Mouse (Mus musculus): ENCODE results near the gene Hivep3. TPM values are rescaled to one million over a fixed set of nuclear protein-coding genes. Genes with fewer than 3 reads are reported as not detected.

Hivep3 gene
- 1.7 and 2.0 TPM in 2 replicates for polyA plus RNA-seq (2012; rRNA removed)

DNA sequence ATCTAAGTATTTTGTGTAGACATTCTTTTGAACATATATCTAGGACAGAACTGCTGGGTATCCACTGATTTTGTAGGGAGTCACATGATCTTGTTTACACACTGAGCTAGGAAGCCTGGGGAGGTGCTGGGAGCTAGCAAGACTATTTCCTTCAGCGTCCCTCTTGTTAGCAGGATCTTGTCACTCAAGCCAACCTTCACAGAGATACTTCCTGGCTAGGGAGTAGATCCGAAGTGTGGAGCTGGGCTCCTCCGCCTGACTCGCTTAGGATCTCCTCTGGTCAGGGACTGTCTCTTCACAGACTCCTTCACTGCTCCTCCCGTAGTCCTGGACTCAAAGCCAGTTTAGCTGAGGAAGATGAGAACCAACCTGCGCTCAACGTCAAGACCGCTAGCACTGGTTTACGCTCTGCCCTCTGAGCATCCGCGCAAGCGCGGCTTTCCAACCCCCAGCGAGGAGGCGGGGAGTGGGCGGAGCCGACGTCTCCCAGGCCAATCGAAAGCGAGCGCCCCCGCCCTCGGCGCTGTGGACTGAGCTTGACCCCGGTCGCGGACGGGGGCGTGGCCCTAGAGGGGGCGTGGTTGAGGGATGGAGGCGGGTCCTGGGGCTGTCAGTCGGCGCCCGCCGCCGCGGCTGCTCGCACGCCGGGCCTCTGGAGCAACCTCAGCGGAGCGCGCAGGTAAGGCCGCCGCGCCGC is at the start of gene Hivep3:
TSS of gene Hivep3 (plus strand) at position 601 of the 697 bp plus-strand sequence.
- H3K27me3 ChIP-seq (ENCODE audit: control insufficient read depth, insufficient read depth, low read length) = no peaks in the 10 kb centered on the region
- peak within 1 kb of the TSS; percentile 92 for H3K27ac ChIP-seq (ENCODE audit: control insufficient read depth, insufficient read depth, low read depth, low read length)
- TF ChIP-seq CTCF (IDR thresholded peaks at IDR 0.05; ENCODE audit: control insufficient read depth, insufficient read depth, insufficient replicate concordance, low read depth, low read length) = no peak
- peak; percentile 97 for TF ChIP-seq POLR2A (IDR thresholded peaks at IDR 0.05; ENCODE audit: control insufficient read depth, low read depth, low read length)
- H3K36me3 ChIP-seq (ENCODE audit: control insufficient read depth, insufficient read depth, low read length) = no peaks in the 10 kb centered on the region
- no peaks in the 10 kb centered on the region; the same call in 1 of the 2 replicates for H3K4me1 ChIP-seq (ENCODE audit: control insufficient read depth, insufficient read depth, low read length)
- peak within 1 kb of the TSS; percentile 92 for H3K4me3 ChIP-seq (ENCODE audit: control insufficient read depth, low read depth, low read length)

DNA sequence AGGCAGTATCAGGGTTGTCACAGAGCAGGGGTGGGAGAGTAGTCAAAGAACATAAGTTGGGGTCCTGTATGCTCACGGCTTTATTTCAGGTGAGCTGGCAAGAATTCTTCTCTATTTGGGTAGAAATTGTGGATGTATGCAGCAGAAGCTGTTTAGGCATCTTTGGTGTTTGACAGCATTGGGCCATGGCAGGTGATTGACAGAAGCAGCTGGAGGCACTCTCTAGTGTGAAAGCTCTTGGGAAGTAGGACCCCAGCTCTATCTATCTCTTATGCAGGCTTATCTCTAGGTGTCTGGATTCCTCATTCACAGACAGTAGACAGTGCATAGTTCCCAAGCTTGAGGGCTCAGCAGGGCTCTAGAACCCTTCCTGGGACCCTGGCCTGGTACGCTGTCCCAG is 47.8 kb upstream of the Hivep3 start:
- TF ChIP-seq CTCF (IDR thresholded peaks at IDR 0.05; ENCODE audit: control insufficient read depth, insufficient read depth, insufficient replicate concordance, low read depth, low read length) (no peak), POLR2A (IDR thresholded peaks at IDR 0.05; ENCODE audit: control insufficient read depth, low read depth, low read length) (no peak)
- H3K27me3 ChIP-seq (ENCODE audit: control insufficient read depth, insufficient read depth, low read length) = no peaks in the 10 kb centered on the region
- H3K4me1 ChIP-seq (ENCODE audit: control insufficient read depth, insufficient read depth, low read length) = no peaks in the 10 kb centered on the region
- H3K4me3 ChIP-seq (ENCODE audit: control insufficient read depth, low read depth, low read length) = no peak overlapping the region
- no peak overlapping the region for H3K27ac ChIP-seq (ENCODE audit: control insufficient read depth, insufficient read depth, low read depth, low read length)
- H3K36me3 ChIP-seq (ENCODE audit: control insufficient read depth, insufficient read depth, low read length) = no peaks in the 10 kb centered on the region

DNA sequence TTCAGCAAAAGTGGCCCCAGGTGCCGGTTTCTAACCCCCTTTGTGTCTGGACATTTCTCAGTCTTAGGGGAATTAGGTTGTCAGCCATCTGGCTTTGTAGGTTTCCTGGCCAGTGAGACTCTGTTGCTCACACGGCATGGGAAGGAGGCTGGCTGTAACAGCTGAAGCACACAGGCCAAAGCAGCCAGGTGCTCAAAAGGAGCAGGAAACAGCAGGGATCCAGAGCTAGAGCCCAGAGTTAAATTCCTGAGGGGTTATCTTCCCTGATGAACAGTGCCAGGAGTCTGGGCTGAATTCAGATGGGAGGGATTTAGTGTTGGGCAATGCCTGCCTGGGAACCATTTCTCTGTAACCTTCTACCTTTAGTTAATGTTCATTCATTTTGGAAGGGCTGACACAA is 35.2 kb upstream of the Hivep3 start:
- TF ChIP-seq CTCF (IDR thresholded peaks at IDR 0.05; ENCODE audit: control insufficient read depth, insufficient read depth, insufficient replicate concordance, low read depth, low read length) (no peak), POLR2A (IDR thresholded peaks at IDR 0.05; ENCODE audit: control insufficient read depth, low read depth, low read length) (no peak)
- Histone ChIP-seq H3K4me3 (ENCODE audit: control insufficient read depth, low read depth, low read length) (no peak overlapping the region), H3K27ac (ENCODE audit: control insufficient read depth, insufficient read depth, low read depth, low read length) (no peak overlapping the region), H3K27me3 (ENCODE audit: control insufficient read depth, insufficient read depth, low read length) (no peaks in the 10 kb centered on the region), H3K36me3 (ENCODE audit: control insufficient read depth, insufficient read depth, low read length) (no peaks in the 10 kb centered on the region), H3K4me1 (ENCODE audit: control insufficient read depth, insufficient read depth, low read length) (no peaks in the 10 kb centered on the region)

DNA sequence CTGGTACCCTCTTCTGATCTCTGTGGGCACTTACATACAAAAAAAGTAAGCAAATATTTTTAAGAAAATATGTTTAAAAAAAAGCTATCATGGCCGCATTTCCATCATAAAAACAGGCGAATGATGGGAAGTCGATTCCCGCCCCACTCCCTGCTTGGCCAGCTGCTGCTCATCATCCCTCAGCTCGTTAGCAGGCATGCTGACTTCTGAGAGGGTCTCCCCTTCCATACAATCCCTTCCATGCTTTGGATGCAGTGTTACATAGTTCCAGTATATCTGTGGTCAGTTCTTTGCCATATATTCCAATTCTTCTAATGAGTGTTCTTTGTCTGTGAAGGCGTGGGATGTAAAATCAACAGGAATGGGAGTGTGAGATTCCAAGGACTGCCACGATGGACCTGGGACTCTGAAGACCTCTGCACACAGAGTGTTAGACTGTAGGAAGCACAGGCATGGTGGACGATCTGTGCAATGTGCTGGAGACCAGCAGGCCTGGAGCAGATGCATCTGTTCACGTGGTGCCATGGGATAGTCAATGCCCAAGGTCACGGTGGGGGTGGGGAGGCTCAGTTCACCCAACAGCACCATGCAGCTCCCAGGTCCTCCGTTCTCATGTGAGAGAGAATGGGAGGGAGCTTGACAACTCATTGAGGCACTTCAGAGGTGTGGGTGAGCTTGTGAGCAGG is 32.2 kb upstream of the Hivep3 start:
- Histone ChIP-seq H3K4me3 (ENCODE audit: control insufficient read depth, low read depth, low read length) (no peak overlapping the region), H3K27me3 (ENCODE audit: control insufficient read depth, insufficient read depth, low read length) (no peaks in the 10 kb centered on the region), H3K36me3 (ENCODE audit: control insufficient read depth, insufficient read depth, low read length) (no peaks in the 10 kb centered on the region), H3K4me1 (ENCODE audit: control insufficient read depth, insufficient read depth, low read length) (no peaks in the 10 kb centered on the region), H3K27ac (ENCODE audit: control insufficient read depth, insufficient read depth, low read depth, low read length) (no peak overlapping the region)
- TF ChIP-seq POLR2A (IDR thresholded peaks at IDR 0.05; ENCODE audit: control insufficient read depth, low read depth, low read length) (no peak), CTCF (IDR thresholded peaks at IDR 0.05; ENCODE audit: control insufficient read depth, insufficient read depth, insufficient replicate concordance, low read depth, low read length) (no peak)

DNA sequence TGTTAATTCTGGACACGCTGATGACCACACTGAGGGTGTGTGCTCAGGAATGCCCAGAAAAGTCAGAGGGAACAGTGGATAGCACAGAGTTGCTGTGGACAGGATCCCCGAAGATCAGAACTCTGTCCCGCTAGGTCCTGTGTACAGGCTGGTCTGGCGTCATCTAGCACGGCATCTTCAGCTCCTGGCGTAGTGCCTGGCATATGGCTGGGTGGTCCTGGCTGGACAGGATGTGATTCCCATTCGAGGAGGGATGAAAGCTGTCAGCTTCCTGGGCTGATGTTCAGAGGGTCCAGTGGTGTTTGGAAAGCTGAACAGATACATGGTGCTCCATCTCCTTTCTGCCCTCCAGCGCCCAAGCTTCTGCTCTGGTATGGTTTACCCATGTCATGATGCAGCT is 29.6 kb upstream of the Hivep3 start:
- TF ChIP-seq CTCF (IDR thresholded peaks at IDR 0.05; ENCODE audit: control insufficient read depth, insufficient read depth, insufficient replicate concordance, low read depth, low read length) (no peak), POLR2A (IDR thresholded peaks at IDR 0.05; ENCODE audit: control insufficient read depth, low read depth, low read length) (no peak)
- H3K4me3 ChIP-seq (ENCODE audit: control insufficient read depth, low read depth, low read length) = no peak overlapping the region
- H3K27me3 ChIP-seq (ENCODE audit: control insufficient read depth, insufficient read depth, low read length) = no peaks in the 10 kb centered on the region
- no peaks in the 10 kb centered on the region for H3K36me3 ChIP-seq (ENCODE audit: control insufficient read depth, insufficient read depth, low read length)
- H3K4me1 ChIP-seq (ENCODE audit: control insufficient read depth, insufficient read depth, low read length) = no peaks in the 10 kb centered on the region
- H3K27ac ChIP-seq (ENCODE audit: control insufficient read depth, insufficient read depth, low read depth, low read length) = no peak overlapping the region

DNA sequence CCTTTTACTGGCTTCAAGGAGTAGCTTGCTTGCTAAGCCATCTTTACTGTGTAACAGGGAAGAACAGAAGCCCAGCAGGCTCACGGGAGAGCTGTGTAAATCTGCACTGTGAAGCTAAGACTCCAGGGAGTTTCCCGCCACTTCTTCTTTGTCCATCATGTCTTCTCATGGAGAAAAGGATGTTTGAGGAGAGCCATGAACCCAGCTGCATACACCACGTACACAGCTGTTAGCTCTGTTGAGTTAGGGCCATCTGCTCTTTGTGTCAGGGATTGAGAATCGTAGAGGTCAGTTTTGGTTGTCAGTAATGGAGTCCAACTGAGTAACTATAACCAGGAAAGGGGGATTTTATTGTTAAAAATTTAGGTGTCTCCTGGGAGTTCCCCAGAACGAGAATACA is 26.3 kb upstream of the Hivep3 start:
- Histone ChIP-seq H3K4me1 (ENCODE audit: control insufficient read depth, insufficient read depth, low read length) (no peaks in the 10 kb centered on the region), H3K27ac (ENCODE audit: control insufficient read depth, insufficient read depth, low read depth, low read length) (no peak overlapping the region), H3K27me3 (ENCODE audit: control insufficient read depth, insufficient read depth, low read length) (no peaks in the 10 kb centered on the region), H3K4me3 (ENCODE audit: control insufficient read depth, low read depth, low read length) (no peak overlapping the region), H3K36me3 (ENCODE audit: control insufficient read depth, insufficient read depth, low read length) (no peaks in the 10 kb centered on the region)
- TF ChIP-seq CTCF (IDR thresholded peaks at IDR 0.05; ENCODE audit: control insufficient read depth, insufficient read depth, insufficient replicate concordance, low read depth, low read length) (no peak), POLR2A (IDR thresholded peaks at IDR 0.05; ENCODE audit: control insufficient read depth, low read depth, low read length) (no peak)

DNA sequence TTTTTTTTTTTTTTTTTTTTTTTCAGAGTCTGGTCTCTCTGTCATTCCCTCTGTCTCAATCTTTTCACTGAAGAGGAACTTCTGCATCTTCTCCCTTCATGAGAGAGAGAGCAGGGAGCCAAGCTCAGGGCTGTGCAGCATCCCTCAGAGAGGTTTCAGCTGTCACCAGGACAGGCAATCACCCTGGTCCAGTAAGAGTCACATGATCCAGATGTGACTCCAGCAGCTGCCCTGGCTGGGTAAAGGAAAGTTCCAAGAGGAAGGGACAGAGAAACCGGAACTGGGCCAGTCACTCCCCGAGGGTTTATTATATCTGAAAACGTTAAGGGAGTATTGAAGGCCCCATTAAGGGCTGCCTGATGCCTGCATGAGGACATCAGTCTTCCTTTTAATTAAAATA is 25.8 kb upstream of the Hivep3 start:
- H3K4me1 ChIP-seq (ENCODE audit: control insufficient read depth, insufficient read depth, low read length) = no peaks in the 10 kb centered on the region
- H3K27me3 ChIP-seq (ENCODE audit: control insufficient read depth, insufficient read depth, low read length) = no peaks in the 10 kb centered on the region
- no peak overlapping the region for H3K4me3 ChIP-seq (ENCODE audit: control insufficient read depth, low read depth, low read length)
- no peaks in the 10 kb centered on the region for H3K36me3 ChIP-seq (ENCODE audit: control insufficient read depth, insufficient read depth, low read length)
- H3K27ac ChIP-seq (ENCODE audit: control insufficient read depth, insufficient read depth, low read depth, low read length) = no peak overlapping the region
- TF ChIP-seq POLR2A (IDR thresholded peaks at IDR 0.05; ENCODE audit: control insufficient read depth, low read depth, low read length) (no peak), CTCF (IDR thresholded peaks at IDR 0.05; ENCODE audit: control insufficient read depth, insufficient read depth, insufficient replicate concordance, low read depth, low read length) (no peak)
